Mouse (Mus musculus): Measurements from ENCODE around the gene Ubash3b. TPM values are rescaled to one million over a fixed set of nuclear protein-coding genes. Genes with fewer than 3 reads are reported as not detected.

Gene Ubash3b
- polyA plus RNA-seq, 1 experiment from 2014 or later = 7.8 TPM

GRCm38 (mm10) chr9:41121701-41122354, 39.7 kb downstream of the Ubash3b start:
- WGBS = 85% methylated on average over 6 of the region's 6 CpGs
- Histone ChIP-seq H3K9me3 (replicated peaks) (no peaks in the 10 kb centered on the region), H3K4me1 (no peaks in the 10 kb centered on the region), H3K27me3 (ENCODE audit: low read depth, poor library complexity, severe bottlenecking) (no peaks in the 10 kb centered on the region), H3K4me3 (no peak overlapping the region), H3K27ac (no peak overlapping the region), H3K36me3 (no peaks in the 10 kb centered on the region)
- DNase-seq (ENCODE audit: low spot score) = no peak

GRCm38 (mm10) chr9:41119958-41120357, 41.5 kb downstream of the Ubash3b start:
- Histone ChIP-seq H3K36me3 (no peaks in the 10 kb centered on the region), H3K27ac (no peak overlapping the region), H3K4me3 (no peak overlapping the region), H3K27me3 (ENCODE audit: low read depth, poor library complexity, severe bottlenecking) (no peaks in the 10 kb centered on the region), H3K4me1 (no peaks in the 10 kb centered on the region), H3K9me3 (replicated peaks) (no peaks in the 10 kb centered on the region)
- 83% methylated on average over 6 of the region's 6 CpGs for WGBS
- DNase-seq (ENCODE audit: low spot score) = no peak

- Histone ChIP-seq H3K36me3 (no peaks in the 10 kb centered on the region), H3K4me1 (no peaks in the 10 kb centered on the region), H3K27me3 (ENCODE audit: low read depth, poor library complexity, severe bottlenecking) (no peaks in the 10 kb centered on the region), H3K4me3 (no peak overlapping the region), H3K27ac (no peak overlapping the region), H3K9me3 (replicated peaks) (no peaks in the 10 kb centered on the region)
- 66% methylated on average over 7 of the region's 7 CpGs for WGBS
- no peak for DNase-seq (ENCODE audit: low spot score)
Observed at GRCm38 (mm10) chr9:41118065-41118464, 43.4 kb downstream of the Ubash3b start.

GRCm38 (mm10) chr9:41116126-41116525, 45.4 kb downstream of the Ubash3b start:
- Histone ChIP-seq H3K9me3 (replicated peaks) (no peaks in the 10 kb centered on the region), H3K36me3 (no peaks in the 10 kb centered on the region), H3K4me3 (no peak overlapping the region), H3K27ac (no peak overlapping the region), H3K27me3 (ENCODE audit: low read depth, poor library complexity, severe bottlenecking) (no peaks in the 10 kb centered on the region), H3K4me1 (no peaks in the 10 kb centered on the region)
- no peak for DNase-seq (ENCODE audit: low spot score)
- WGBS = 90% methylated on average over 12 of the region's 12 CpGs

GRCm38 (mm10) chr9:41114367-41114766, 47.1 kb downstream of the Ubash3b start:
- Histone ChIP-seq H3K9me3 (replicated peaks) (no peaks in the 10 kb centered on the region), H3K4me1 (no peaks in the 10 kb centered on the region; the same call in 1 of the 2 replicates), H3K36me3 (no peaks in the 10 kb centered on the region), H3K27me3 (ENCODE audit: low read depth, poor library complexity, severe bottlenecking) (no peaks in the 10 kb centered on the region), H3K4me3 (no peak overlapping the region), H3K27ac (no peak overlapping the region)
- DNase-seq (ENCODE audit: low spot score) = no peak
- WGBS = 95% methylated on average over 9 of the region's 9 CpGs

- H3K4me1 ChIP-seq = peaks cover 27% of the 10 kb centered on the region
- no peaks in the 10 kb centered on the region for H3K27me3 ChIP-seq (ENCODE audit: low read depth, poor library complexity, severe bottlenecking)
- H3K27ac ChIP-seq = no peak overlapping the region
- 93% methylated on average over 7 of the region's 7 CpGs for WGBS
- DNase-seq (ENCODE audit: low spot score) = no peak
- H3K9me3 ChIP-seq (replicated peaks) = no peaks in the 10 kb centered on the region
- no peaks in the 10 kb centered on the region for H3K36me3 ChIP-seq
- no peak overlapping the region for H3K4me3 ChIP-seq
Observed at GRCm38 (mm10) chr9:41109749-41110148, 51.7 kb downstream of the Ubash3b start.

GRCm38 (mm10) chr9:41108324-41109180, 52.9 kb downstream of the Ubash3b start:
- Histone ChIP-seq H3K27ac (0 out of 2 replicates have a peak overlapping the region, but pooled peaks have one; percentile 14), H3K27me3 (ENCODE audit: low read depth, poor library complexity, severe bottlenecking) (no peaks in the 10 kb centered on the region), H3K36me3 (no peaks in the 10 kb centered on the region), H3K4me3 (no peak overlapping the region), H3K9me3 (replicated peaks) (no peaks in the 10 kb centered on the region), H3K4me1 (peaks cover 29% of the 10 kb centered on the region)
- no peak for DNase-seq (ENCODE audit: low spot score)
- WGBS = 72% methylated on average over 14 of the region's 14 CpGs

GRCm38 (mm10) chr9:41105201-41105643, 56.3 kb downstream of the Ubash3b start:
- H3K27me3 ChIP-seq (ENCODE audit: low read depth, poor library complexity, severe bottlenecking) = no peaks in the 10 kb centered on the region
- DNase-seq (ENCODE audit: low spot score) = no peak
- H3K4me3 ChIP-seq = no peak overlapping the region
- no peaks in the 10 kb centered on the region for H3K36me3 ChIP-seq
- H3K4me1 ChIP-seq = peaks cover 48% of the 10 kb centered on the region
- WGBS = 48% methylated on average over 7 of the region's 7 CpGs
- H3K9me3 ChIP-seq (replicated peaks) = no peaks in the 10 kb centered on the region
- H3K27ac ChIP-seq = peak overlapping the region; percentile 50

GRCm38 (mm10) chr9:41103722-41104121, 57.8 kb downstream of the Ubash3b start:
- 96% methylated on average over 8 of the region's 8 CpGs for WGBS
- Histone ChIP-seq H3K36me3 (no peaks in the 10 kb centered on the region), H3K4me1 (peaks cover 60% of the 10 kb centered on the region), H3K27me3 (ENCODE audit: low read depth, poor library complexity, severe bottlenecking) (no peaks in the 10 kb centered on the region), H3K9me3 (replicated peaks) (no peaks in the 10 kb centered on the region), H3K4me3 (no peak overlapping the region), H3K27ac (no peak overlapping the region)
- no peak for DNase-seq (ENCODE audit: low spot score)

GRCm38 (mm10) chr9:41102613-41103012, 58.9 kb downstream of the Ubash3b start:
- peaks cover 60% of the 10 kb centered on the region for H3K4me1 ChIP-seq
- H3K27me3 ChIP-seq (ENCODE audit: low read depth, poor library complexity, severe bottlenecking) = no peaks in the 10 kb centered on the region
- 77% methylated on average over 10 of the region's 10 CpGs for WGBS
- no peaks in the 10 kb centered on the region for H3K9me3 ChIP-seq (replicated peaks)
- no peak overlapping the region for H3K4me3 ChIP-seq
- DNase-seq (ENCODE audit: low spot score) = no peak
- H3K36me3 ChIP-seq = no peaks in the 10 kb centered on the region
- 0 out of 2 replicates have a peak overlapping the region, but pooled peaks have one; percentile 5 for H3K27ac ChIP-seq

GRCm38 (mm10) chr9:41099897-41100296, 61.6 kb downstream of the Ubash3b start:
- Histone ChIP-seq H3K27ac (peak overlapping the region; percentile 86), H3K36me3 (no peaks in the 10 kb centered on the region), H3K4me1 (peaks cover 63% of the 10 kb centered on the region), H3K27me3 (ENCODE audit: low read depth, poor library complexity, severe bottlenecking) (no peaks in the 10 kb centered on the region), H3K9me3 (replicated peaks) (no peaks in the 10 kb centered on the region), H3K4me3 (no peak overlapping the region)
- 84% methylated on average over 8 of the region's 8 CpGs for WGBS
- DNase-seq (ENCODE audit: low spot score) = no peak

- DNase-seq (ENCODE audit: low spot score) = peak; percentile 43
- Histone ChIP-seq H3K27ac (peak overlapping the region; percentile 86), H3K4me3 (no peak overlapping the region), H3K36me3 (no peaks in the 10 kb centered on the region), H3K9me3 (replicated peaks) (no peaks in the 10 kb centered on the region), H3K4me1 (peaks cover 60% of the 10 kb centered on the region), H3K27me3 (ENCODE audit: low read depth, poor library complexity, severe bottlenecking) (no peaks in the 10 kb centered on the region)
- WGBS = 39% methylated on average over 5 of the region's 5 CpGs
Observed at GRCm38 (mm10) chr9:41099067-41099466, 62.4 kb downstream of the Ubash3b start.

GRCm38 (mm10) chr9:41098065-41098464, 63.4 kb downstream of the Ubash3b start:
- 43% methylated on average over 6 of the region's 6 CpGs for WGBS
- peak overlapping the region; percentile 86 for H3K27ac ChIP-seq
- DNase-seq (ENCODE audit: low spot score) = peak; percentile 55

More at GRCm38 (mm10) chr9:41098065-41098464, 63.4 kb downstream of the Ubash3b start:
- Histone ChIP-seq H3K4me1 (peaks cover 59% of the 10 kb centered on the region), H3K27me3 (ENCODE audit: low read depth, poor library complexity, severe bottlenecking) (no peaks in the 10 kb centered on the region), H3K36me3 (no peaks in the 10 kb centered on the region), H3K4me3 (no peak overlapping the region), H3K9me3 (replicated peaks) (no peaks in the 10 kb centered on the region)
